Mouse (Mus musculus) cerebellum, adult 2 months (tissue): ENCODE measurements at regions not wholly inside any gene's neighbourhood (a gene's known extent, or its start where the extent isn't known, plus 50 kb on each side); places are given as distances from the start of the nearest gene placed in this dataset.

Source experiments
- DNase-seq, 2 experiments: peaks; one replicate each; pipeline ENCODE4 v3.0.0; 2021
- H3K27ac ChIP-seq: fragments of 200-500 bp; 2 replicates; pipeline ENCODE4 v1.5.1; 2012; ENCODE audit warnings: low read length, control low read depth, inconsistent platforms; ENCODE audit not compliant: insufficient read depth
- H3K27me3 ChIP-seq: fragments of 200-500 bp; 2 replicates; pipeline ENCODE4 v1.6.1; 2012; ENCODE audit warnings: inconsistent platforms, mild to moderate bottlenecking, low read length, moderate library complexity; ENCODE audit not compliant: control insufficient read depth, insufficient read depth
- H3K4me1 ChIP-seq: fragments of 200-500 bp; 2 replicates; pipeline ENCODE4 v1.6.1; 2011; ENCODE audit warnings: low read length; ENCODE audit not compliant: control insufficient read depth, insufficient read depth
- H3K4me3 ChIP-seq: fragments of 200-500 bp; replicated peaks from 2 replicates; pipeline ENCODE3; 2011; ENCODE audit warnings: mild to moderate bottlenecking, low read depth, low read length, control low read depth; ENCODE audit not compliant: insufficient read depth
- CTCF ChIP-seq: fragments of 200-500 bp; IDR thresholded peaks from 2 replicates; pipeline ENCODE4 v1.5.1; 2011; ENCODE audit warnings: low read depth, mild to moderate bottlenecking, control low read depth, low read length, moderate library complexity, borderline replicate concordance; ENCODE audit not compliant: insufficient read depth
- POLR2A ChIP-seq: fragments of 200-500 bp; IDR thresholded peaks from 2 replicates; pipeline ENCODE4 v1.6.1; 2011; ENCODE audit warnings: low read length, control low read depth, borderline replicate concordance; ENCODE audit not compliant: insufficient read depth
- WGBS: fragments of 180-500 bp; shearing (Covaris S2); methylation state at CpG from one replicate; pipeline ENCODE4 v1.1.7; 2018; 5-methylcytosine and 5-hydroxymethylcytosine counted together

DNA sequence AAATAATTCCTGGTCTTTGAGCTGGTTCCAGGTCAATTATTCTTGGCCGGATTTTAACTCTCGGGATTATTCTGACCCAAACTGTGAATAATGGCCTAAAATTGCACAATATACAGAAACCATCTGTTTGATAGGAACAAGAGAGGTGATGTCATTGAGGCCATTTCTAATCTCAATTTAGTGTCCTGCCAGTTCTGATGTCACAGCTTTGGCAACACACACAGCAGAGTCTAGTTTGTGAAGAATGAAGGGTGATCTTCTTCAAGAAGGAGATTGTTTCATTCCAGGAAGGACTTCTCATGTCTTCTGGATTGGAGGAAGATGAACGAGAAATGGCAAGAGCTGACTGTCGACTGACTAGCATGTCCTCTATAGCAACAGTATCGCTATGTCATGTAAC lies 670.0 kb downstream of the Kcnj2 start:
- 79% methylated on average over 5 of the region's 5 CpGs for WGBS
- TF ChIP-seq CTCF (no peak), POLR2A (no peak)

DNA sequence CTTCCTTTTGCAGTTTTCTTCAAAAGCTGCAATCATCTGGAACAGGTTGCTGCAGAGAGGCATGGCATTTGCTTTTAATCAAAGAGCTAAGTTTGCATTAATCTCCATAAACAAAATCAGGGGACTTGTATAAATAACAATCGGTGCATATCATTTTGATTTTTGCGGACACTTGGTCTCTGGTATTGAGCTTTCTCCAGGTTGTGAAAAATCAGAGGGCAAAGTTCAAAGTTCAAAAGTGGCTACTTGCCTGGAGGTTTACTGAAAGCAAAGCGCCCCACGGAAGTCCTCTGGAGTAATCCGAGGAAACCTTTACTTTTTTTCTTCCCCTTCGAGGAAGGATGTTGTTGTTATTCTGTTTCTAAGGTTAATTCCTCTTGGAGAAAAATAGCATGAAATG lies 677.4 kb downstream of the Kcnj2 start:
- DNase-seq: no peak
- TF ChIP-seq CTCF (no peak), POLR2A (no peak)
- no peaks in the 10 kb centered on the region for H3K4me1 ChIP-seq
- 28% methylated on average over 6 of the region's 6 CpGs for WGBS
- no peak overlapping the region for H3K27ac ChIP-seq
- no peaks in the 10 kb centered on the region for H3K27me3 ChIP-seq
- no peak overlapping the region for H3K4me3 ChIP-seq

More for the DNA sequence above, 670.0 kb downstream of the Kcnj2 start:
- Histone ChIP-seq H3K27me3 (no peaks in the 10 kb centered on the region), H3K4me1 (no peaks in the 10 kb centered on the region), H3K27ac (no peak overlapping the region), H3K4me3 (no peak overlapping the region)
- no peak for DNase-seq

DNA sequence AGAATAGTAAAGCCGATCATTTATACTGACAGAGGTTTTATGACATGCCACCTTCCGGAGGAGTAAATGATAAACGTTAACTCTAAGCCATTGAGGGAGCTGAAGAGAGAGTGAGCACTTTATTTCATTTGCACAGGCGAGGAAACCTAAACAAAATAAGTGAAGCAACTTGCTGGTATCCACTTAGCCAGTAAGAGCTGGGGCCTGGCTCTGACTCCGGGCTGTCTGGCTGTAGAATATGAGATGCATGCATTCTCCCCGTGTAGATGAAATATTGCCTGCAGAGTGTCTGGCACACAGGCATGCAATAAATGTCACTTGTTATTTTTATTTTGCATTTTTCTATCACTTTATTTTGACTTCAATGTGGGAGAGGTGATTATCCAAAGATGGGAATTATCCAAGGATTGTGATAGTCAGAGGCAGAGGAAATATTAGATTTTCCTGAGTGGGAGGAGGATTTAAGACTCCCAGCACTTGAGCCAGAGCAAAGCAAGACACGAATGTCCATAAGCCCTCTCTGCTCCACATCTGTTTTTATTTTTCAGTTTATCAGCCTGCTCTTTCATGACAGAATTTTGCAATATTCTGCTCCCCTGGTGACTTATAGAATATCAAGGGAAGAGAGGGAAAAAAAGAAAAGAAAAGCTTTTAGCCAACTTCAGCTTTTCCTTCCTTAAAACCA lies 681.4 kb downstream of the Kcnj2 start:
- H3K27me3 ChIP-seq: no peaks in the 10 kb centered on the region
- no peak overlapping the region for H3K27ac ChIP-seq
- no peak for DNase-seq
- 75% methylated on average over 7 of the region's 7 CpGs for WGBS
- H3K4me1 ChIP-seq: no peaks in the 10 kb centered on the region
- H3K4me3 ChIP-seq: no peak overlapping the region
- TF ChIP-seq CTCF (no peak), POLR2A (no peak)

- no peaks in the 10 kb centered on the region for H3K4me1 ChIP-seq
- no peak overlapping the region for H3K4me3 ChIP-seq
- no peak for DNase-seq
- no peaks in the 10 kb centered on the region for H3K27me3 ChIP-seq
- no peak for TF ChIP-seq POLR2A
- TF ChIP-seq CTCF: no peak
- 83% methylated on average over 2 of the region's 2 CpGs for WGBS
- no peak overlapping the region for H3K27ac ChIP-seq
Observed at GRCm38 (mm10) chr11:111747947-111748322, 682.0 kb downstream of the Kcnj2 start.

- no peak overlapping the region for H3K4me3 ChIP-seq
- DNase-seq: no peak
- no peak overlapping the region; the same call in 1 of the 2 replicates for H3K27ac ChIP-seq
- H3K27me3 ChIP-seq: no peaks in the 10 kb centered on the region
- no peaks in the 10 kb centered on the region for H3K4me1 ChIP-seq
- 93% methylated on average over 1 of the region's 1 CpGs for WGBS
- TF ChIP-seq POLR2A: no peak
- no peak for TF ChIP-seq CTCF
Observed at GRCm38 (mm10) chr11:111748496-111748895, 682.5 kb downstream of the Kcnj2 start.

DNA sequence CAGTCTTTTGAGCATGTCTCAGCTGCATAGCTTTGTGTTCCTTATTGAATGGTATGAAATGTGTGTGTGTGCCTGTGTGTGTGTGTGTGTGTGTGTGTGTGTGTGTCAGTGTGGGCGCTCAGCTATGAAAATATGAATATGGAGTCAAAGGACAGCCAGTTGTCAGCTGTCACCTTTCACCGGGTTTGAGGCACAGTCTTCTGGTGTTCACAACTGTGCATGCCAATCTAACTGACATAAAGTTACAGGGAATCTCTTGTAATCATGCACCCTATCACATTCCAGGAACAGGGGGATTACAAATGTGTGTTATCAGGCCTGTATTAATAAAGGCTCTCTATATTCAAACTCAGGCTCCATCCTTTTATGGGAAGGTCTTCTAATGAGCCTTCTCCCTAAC lies 688.8 kb downstream of the Kcnj2 start:
- no peak for DNase-seq
- WGBS: 41% methylated on average over 2 of the region's 2 CpGs
- H3K27ac ChIP-seq: no peak overlapping the region
- no peak for TF ChIP-seq CTCF
- no peak for TF ChIP-seq POLR2A
- H3K4me1 ChIP-seq: no peaks in the 10 kb centered on the region
- H3K27me3 ChIP-seq: no peaks in the 10 kb centered on the region
- no peak overlapping the region for H3K4me3 ChIP-seq

GRCm38 (mm10) chr11:111763081-111763480 lies 697.1 kb downstream of the Kcnj2 start:
- Histone ChIP-seq H3K27ac (no peak overlapping the region), H3K4me3 (no peak overlapping the region), H3K4me1 (no peaks in the 10 kb centered on the region), H3K27me3 (no peaks in the 10 kb centered on the region)
- 81% methylated on average over 3 of the region's 3 CpGs for WGBS
- no peak for DNase-seq
- TF ChIP-seq POLR2A (no peak), CTCF (no peak)

GRCm38 (mm10) chr11:111766371-111767011 lies 700.5 kb downstream of the Kcnj2 start:
- WGBS: 25% methylated on average over 6 of the region's 6 CpGs
- Histone ChIP-seq H3K27ac (no peak overlapping the region), H3K27me3 (no peaks in the 10 kb centered on the region), H3K4me1 (no peaks in the 10 kb centered on the region), H3K4me3 (no peak overlapping the region)
- no peak for DNase-seq
- TF ChIP-seq POLR2A (no peak), CTCF (no peak)

DNA sequence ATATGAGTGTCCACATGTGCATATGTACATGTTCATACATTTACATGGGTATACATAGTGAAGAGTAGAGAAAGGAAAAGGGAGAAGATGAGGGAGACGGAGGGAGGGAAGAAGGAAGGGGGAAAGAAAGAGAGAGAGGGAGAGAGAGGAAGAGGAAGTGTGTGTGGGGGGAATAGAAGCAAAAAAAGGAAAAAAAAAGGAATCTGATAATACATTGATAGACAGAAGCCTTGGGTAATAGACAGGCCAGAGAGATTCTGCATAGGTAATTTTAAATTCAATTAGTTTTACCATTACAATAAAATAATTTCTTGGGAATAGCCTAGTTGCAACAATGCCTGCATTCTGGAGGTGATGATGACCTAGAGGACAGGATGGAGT lies 701.0 kb downstream of the Kcnj2 start:
- Histone ChIP-seq H3K27me3 (no peaks in the 10 kb centered on the region), H3K4me1 (no peaks in the 10 kb centered on the region), H3K27ac (no peak overlapping the region), H3K4me3 (no peak overlapping the region)
- DNase-seq: no peak
- no peak for TF ChIP-seq CTCF
- no peak for TF ChIP-seq POLR2A
- WGBS: 64% methylated on average over 1 of the region's 1 CpGs
